Mouse (Mus musculus): ENCODE measurements around the gene Mtf2. TPM values are rescaled to one million over a fixed set of nuclear protein-coding genes. Genes with fewer than 3 reads are reported as not detected.
"Not testable (repeated sequence)": the region's sequence is repeated elsewhere in the genome, so short reads cannot be mapped to it uniquely, and the experiment has no call there.

The Mtf2 gene
- polyA plus RNA-seq, 1 experiment from 2014 or later: 97.9 TPM

DNA sequence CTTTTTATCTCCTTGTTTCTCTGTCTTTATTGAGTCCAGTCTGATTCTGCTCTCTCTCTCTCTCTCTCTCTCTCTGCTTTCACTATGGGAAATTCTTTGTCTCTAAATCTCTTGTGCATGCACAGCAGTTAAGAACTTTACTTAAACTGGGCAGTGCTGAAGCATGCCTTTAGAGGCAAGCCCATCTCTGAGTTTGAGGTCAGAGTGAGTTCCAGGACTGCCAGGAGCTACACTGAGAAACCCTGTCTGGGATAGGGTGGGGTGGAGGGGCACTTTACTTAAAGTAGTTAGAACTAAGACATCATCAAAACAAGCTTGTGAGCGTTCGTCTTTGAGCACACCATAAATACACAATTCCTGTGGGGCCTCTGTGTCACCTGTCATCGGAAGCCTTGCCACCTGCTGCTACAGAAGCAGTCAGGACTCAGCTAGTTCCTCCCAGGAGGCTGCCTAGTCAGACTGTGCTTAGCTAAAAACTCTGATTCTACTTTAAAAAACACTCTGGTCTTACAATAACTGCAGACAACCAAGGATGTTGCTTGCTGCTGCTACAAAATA lies 15.7 kb upstream of the Mtf2 start:
- WGBS: 7% methylated on average over 3 of the region's 3 CpGs
- Histone ChIP-seq H3K27ac (replicated peaks) (no peak overlapping the region), H3K9ac (no peak overlapping the region), H3K4me1 (replicated peaks) (no peaks in the 10 kb centered on the region), H3K4me2 (no peak overlapping the region), H3K36me3 (no peaks in the 10 kb centered on the region), H3K9me3 (no peaks in the 10 kb centered on the region), H3K27me3 (no peaks in the 10 kb centered on the region), H3K4me3 (no peak overlapping the region)
- no peak for ATAC-seq (ENCODE audit: low FRiP score, low read depth)

GRCm38 (mm10) chr5:108051026-108051425 lies 14.4 kb upstream of the Mtf2 start:
- H3K27ac ChIP-seq (replicated peaks): no peak overlapping the region
- H3K4me3 ChIP-seq: no peak overlapping the region
- no peaks in the 10 kb centered on the region for H3K9me3 ChIP-seq
- H3K9ac ChIP-seq: no peak overlapping the region
- no peaks in the 10 kb centered on the region for H3K27me3 ChIP-seq
- no peak for ATAC-seq (ENCODE audit: low FRiP score, low read depth)
- 87% methylated on average over 2 of the region's 2 CpGs for WGBS
- no peak overlapping the region for H3K4me2 ChIP-seq
- no peaks in the 10 kb centered on the region for H3K4me1 ChIP-seq (replicated peaks)
- no peaks in the 10 kb centered on the region for H3K36me3 ChIP-seq

GRCm38 (mm10) chr5:108051727-108052126 lies 13.7 kb upstream of the Mtf2 start:
- H3K4me1 ChIP-seq (replicated peaks); H3K36me3 ChIP-seq; H3K27me3 ChIP-seq; H3K9ac ChIP-seq; ATAC-seq (ENCODE audit: low FRiP score, low read depth); H3K4me2 ChIP-seq; H3K27ac ChIP-seq (replicated peaks); H3K4me3 ChIP-seq; H3K9me3 ChIP-seq: not testable (repeated sequence)
- 95% methylated on average over 9 of the region's 9 CpGs for WGBS

DNA sequence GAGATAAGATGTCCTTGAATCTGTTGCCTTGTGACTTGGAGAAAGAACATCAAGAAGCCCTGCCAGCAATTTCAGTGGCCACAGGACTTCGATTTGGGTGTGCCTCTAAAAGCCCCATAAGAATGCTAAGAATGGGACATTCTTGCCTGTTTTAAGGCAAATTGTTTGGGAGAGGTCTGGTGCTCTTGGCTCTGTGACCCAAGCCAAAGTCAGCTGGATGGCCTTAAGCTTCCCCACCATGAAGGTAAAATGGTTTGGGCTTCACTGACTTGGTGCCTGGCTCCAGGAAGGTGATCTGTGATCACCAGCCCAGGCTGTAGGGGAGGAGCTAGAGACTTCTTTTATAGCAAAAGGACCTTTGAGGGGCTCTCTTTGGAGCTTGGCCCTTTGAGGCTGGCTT lies 13.3 kb upstream of the Mtf2 start:
- 88% methylated on average over 1 of the region's 1 CpGs for WGBS
- H3K9me3 ChIP-seq: no peaks in the 10 kb centered on the region
- H3K4me1 ChIP-seq (replicated peaks): no peaks in the 10 kb centered on the region
- no peak overlapping the region for H3K4me3 ChIP-seq
- H3K36me3 ChIP-seq: no peaks in the 10 kb centered on the region
- no peaks in the 10 kb centered on the region for H3K27me3 ChIP-seq
- H3K27ac ChIP-seq (replicated peaks): no peak overlapping the region
- no peak for ATAC-seq (ENCODE audit: low FRiP score, low read depth)
- no peak overlapping the region for H3K9ac ChIP-seq
- no peak overlapping the region for H3K4me2 ChIP-seq

- Histone ChIP-seq H3K27ac (replicated peaks) (no peak overlapping the region), H3K4me3 (no peak overlapping the region), H3K9ac (no peak overlapping the region), H3K36me3 (no peaks in the 10 kb centered on the region), H3K4me2 (no peak overlapping the region), H3K4me1 (replicated peaks) (no peaks in the 10 kb centered on the region), H3K9me3 (no peaks in the 10 kb centered on the region), H3K27me3 (no peaks in the 10 kb centered on the region)
- 92% methylated on average over 6 of the region's 6 CpGs for WGBS
- no peak for ATAC-seq (ENCODE audit: low FRiP score, low read depth)
Observed at GRCm38 (mm10) chr5:108053566-108053965, 11.9 kb upstream of the Mtf2 start.

- no peaks in the 10 kb centered on the region for H3K27me3 ChIP-seq
- 95% methylated on average over 9 of the region's 9 CpGs for WGBS
- H3K4me2 ChIP-seq: no peak overlapping the region
- H3K4me3 ChIP-seq: no peak overlapping the region
- no peaks in the 10 kb centered on the region for H3K36me3 ChIP-seq
- H3K4me1 ChIP-seq (replicated peaks): no peaks in the 10 kb centered on the region
- no peaks in the 10 kb centered on the region for H3K9me3 ChIP-seq
- no peak overlapping the region for H3K9ac ChIP-seq
- no peak for ATAC-seq (ENCODE audit: low FRiP score, low read depth)
- no peak overlapping the region for H3K27ac ChIP-seq (replicated peaks)
Observed at GRCm38 (mm10) chr5:108060413-108060812, 5.1 kb upstream of the Mtf2 start.

DNA sequence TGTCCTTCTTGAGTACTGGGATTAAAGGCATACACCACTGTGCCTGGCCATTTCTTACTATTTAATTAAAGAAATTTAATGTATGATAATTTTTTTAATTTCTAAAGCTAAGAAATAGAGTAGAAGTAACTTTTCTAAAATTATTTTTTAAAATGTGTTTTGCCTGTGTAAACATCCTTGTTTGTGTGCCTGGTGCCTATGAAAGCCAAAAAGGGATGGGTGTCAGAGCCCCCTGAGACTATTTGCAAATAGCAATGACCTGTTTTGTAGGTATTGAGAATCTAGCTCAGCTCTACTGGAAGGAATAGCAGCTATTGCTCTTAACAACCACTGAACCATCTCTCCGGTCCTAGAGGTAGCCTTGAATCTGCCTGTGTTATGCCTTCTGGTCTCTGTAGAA lies 6.8 kb downstream of the Mtf2 start:
- Histone ChIP-seq H3K9me3 (no peaks in the 10 kb centered on the region), H3K36me3 (peaks cover 54% of the 10 kb centered on the region), H3K4me2 (no peak overlapping the region), H3K27me3 (no peaks in the 10 kb centered on the region), H3K27ac (replicated peaks) (no peak overlapping the region), H3K9ac (no peak overlapping the region), H3K4me1 (replicated peaks) (peaks cover 18% of the 10 kb centered on the region), H3K4me3 (no peak overlapping the region)
- ATAC-seq (ENCODE audit: low FRiP score, low read depth): no peak
- 100% methylated on average over 1 of the region's 1 CpGs for WGBS

- Histone ChIP-seq H3K36me3 (peaks cover 34% of the 10 kb centered on the region), H3K27me3 (no peaks in the 10 kb centered on the region), H3K9ac (no peak overlapping the region), H3K27ac (replicated peaks) (no peak overlapping the region), H3K4me3 (no peak overlapping the region), H3K4me1 (replicated peaks) (no peaks in the 10 kb centered on the region), H3K4me2 (no peak overlapping the region), H3K9me3 (no peaks in the 10 kb centered on the region)
- no peak for ATAC-seq (ENCODE audit: low FRiP score, low read depth)
Observed at GRCm38 (mm10) chr5:108076241-108076640, 10.8 kb downstream of the Mtf2 start.

GRCm38 (mm10) chr5:108076833-108077540 lies 11.5 kb downstream of the Mtf2 start:
- H3K27ac ChIP-seq (replicated peaks): no peak overlapping the region
- peaks cover 32% of the 10 kb centered on the region for H3K36me3 ChIP-seq
- ATAC-seq (ENCODE audit: low FRiP score, low read depth): no peak
- WGBS: 59% methylated on average over 6 of the region's 6 CpGs
- H3K9ac ChIP-seq: no peak overlapping the region
- H3K4me2 ChIP-seq: no peak overlapping the region
- H3K4me3 ChIP-seq: no peak overlapping the region
- no peaks in the 10 kb centered on the region for H3K9me3 ChIP-seq
- no peaks in the 10 kb centered on the region for H3K27me3 ChIP-seq
- H3K4me1 ChIP-seq (replicated peaks): no peaks in the 10 kb centered on the region

DNA sequence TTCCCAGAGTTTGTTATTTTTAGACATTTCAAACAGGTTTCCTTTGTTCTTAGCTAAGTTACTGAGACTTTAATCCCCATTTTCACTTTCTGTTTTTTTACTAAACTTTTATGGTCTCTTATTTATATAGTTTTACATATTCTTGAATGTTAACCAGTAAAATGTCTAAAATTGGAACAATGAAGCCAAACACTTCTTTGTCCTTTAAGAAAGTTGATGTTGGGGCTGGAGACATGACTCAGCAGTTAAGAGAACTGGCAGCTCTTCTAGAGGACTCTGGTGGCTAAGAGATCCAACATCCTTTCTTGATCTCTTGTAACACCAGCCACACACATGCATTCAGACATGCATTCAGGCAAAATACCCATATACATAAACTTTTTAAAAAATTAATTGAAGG lies 14.1 kb downstream of the Mtf2 start:
- Histone ChIP-seq H3K4me3 (no peak overlapping the region), H3K4me2 (no peak overlapping the region), H3K36me3 (peaks cover 32% of the 10 kb centered on the region), H3K9ac (no peak overlapping the region), H3K9me3 (no peaks in the 10 kb centered on the region), H3K27me3 (no peaks in the 10 kb centered on the region), H3K4me1 (replicated peaks) (no peaks in the 10 kb centered on the region), H3K27ac (replicated peaks) (no peak overlapping the region)
- no peak for ATAC-seq (ENCODE audit: low FRiP score, low read depth)

- H3K27me3 ChIP-seq: no peaks in the 10 kb centered on the region
- H3K27ac ChIP-seq (replicated peaks): no peak overlapping the region
- H3K9me3 ChIP-seq: no peaks in the 10 kb centered on the region
- H3K36me3 ChIP-seq: peaks cover 34% of the 10 kb centered on the region
- no peak overlapping the region for H3K4me2 ChIP-seq
- no peak for ATAC-seq (ENCODE audit: low FRiP score, low read depth)
- 51% methylated on average over 2 of the region's 2 CpGs for WGBS
- H3K9ac ChIP-seq: no peak overlapping the region
- H3K4me1 ChIP-seq (replicated peaks): no peaks in the 10 kb centered on the region
- H3K4me3 ChIP-seq: no peak overlapping the region
Observed at GRCm38 (mm10) chr5:108082380-108082779, 16.9 kb downstream of the Mtf2 start.

GRCm38 (mm10) chr5:108085440-108085839 lies 20.0 kb downstream of the Mtf2 start:
- Histone ChIP-seq H3K27me3 (no peaks in the 10 kb centered on the region), H3K4me1 (replicated peaks) (no peaks in the 10 kb centered on the region), H3K27ac (replicated peaks) (no peak overlapping the region), H3K4me3 (no peak overlapping the region), H3K4me2 (no peak overlapping the region), H3K36me3 (peaks cover 53% of the 10 kb centered on the region), H3K9me3 (no peaks in the 10 kb centered on the region), H3K9ac (no peak overlapping the region)
- 97% methylated on average over 2 of the region's 2 CpGs for WGBS
- ATAC-seq (ENCODE audit: low FRiP score, low read depth): no peak

DNA sequence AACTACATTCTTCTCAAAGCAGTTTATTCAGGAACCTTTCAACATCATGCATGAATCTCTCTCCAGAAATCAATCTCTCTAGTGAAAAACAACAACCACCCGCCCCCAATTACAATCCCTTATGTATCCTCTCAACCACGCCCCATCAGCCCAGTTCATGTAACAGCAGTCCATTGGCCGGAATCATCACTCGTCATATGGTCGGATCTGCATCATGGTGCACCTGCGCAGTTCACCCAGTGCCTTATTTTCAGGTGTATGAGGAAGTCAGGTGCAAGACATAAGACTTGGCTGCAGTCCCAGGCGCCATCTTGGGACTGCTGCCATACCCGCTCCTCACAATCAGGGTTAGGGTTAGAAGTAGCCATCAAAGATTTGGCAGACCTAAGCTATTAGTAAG lies 27.3 kb downstream of the Mtf2 start:
- 92% methylated on average over 8 of the region's 8 CpGs for WGBS
- not testable (repeated sequence) for H3K9ac ChIP-seq; H3K4me1 ChIP-seq (replicated peaks); ATAC-seq (ENCODE audit: low FRiP score, low read depth); H3K4me3 ChIP-seq; H3K27ac ChIP-seq (replicated peaks); H3K27me3 ChIP-seq; H3K4me2 ChIP-seq; H3K9me3 ChIP-seq
- H3K36me3 ChIP-seq: peaks cover 58% of the 10 kb centered on the region
